Mouse (Mus musculus) urinary bladder, adult 18-20 months (tissue): ENCODE measurements around the gene Kifc1.
A peak's percentile ranks its signal among the peaks of the same experiment; 100 is the strongest.

ENCODE experiments used
- DNase-seq, 2 experiments: peaks; one replicate each; pipeline ENCODE4 v3.0.0; 2022; ENCODE audit warnings: low spot score in 2 of 2, mixed read lengths in 2 of 2

Kifc1 gene

DNA sequence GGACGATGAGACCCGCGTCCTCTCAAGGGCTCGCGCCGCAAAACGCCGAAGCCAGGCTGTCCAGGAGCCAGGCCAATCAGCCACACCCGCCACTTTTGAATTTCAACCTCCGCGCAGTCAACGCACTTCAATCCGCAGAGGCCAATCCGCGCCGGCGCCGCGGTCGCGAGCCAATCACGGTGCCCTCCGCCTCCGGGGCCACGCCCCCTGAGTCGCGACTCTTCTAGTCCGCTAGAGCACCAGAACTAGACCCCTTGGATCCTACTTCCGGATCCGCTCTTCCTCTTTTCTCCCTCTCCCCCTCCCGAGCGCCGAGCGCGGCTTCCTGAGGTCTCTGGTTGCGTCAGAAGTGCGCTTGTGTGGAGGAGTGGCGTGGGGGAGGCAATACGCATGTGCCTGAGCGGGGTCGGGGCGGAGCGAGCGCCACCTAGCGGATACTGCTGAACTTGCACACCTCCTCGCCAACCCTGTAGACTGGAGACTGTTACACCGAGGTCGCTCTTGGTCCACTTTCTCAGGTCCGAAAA lies at the start of gene Kifc1:
Kifc1 (minus strand) TSS at position 129 of the 527 bp plus-strand sequence.
- peak; percentile 91 to 99 for DNase-seq

- no peak for DNase-seq
Observed at GRCm38 (mm10) chr17:33938783-33939182, 48.3 kb upstream of the Kifc1 start.

GRCm38 (mm10) chr17:33936993-33937392 lies 46.5 kb upstream of the Kifc1 start:
- no peak for DNase-seq

DNA sequence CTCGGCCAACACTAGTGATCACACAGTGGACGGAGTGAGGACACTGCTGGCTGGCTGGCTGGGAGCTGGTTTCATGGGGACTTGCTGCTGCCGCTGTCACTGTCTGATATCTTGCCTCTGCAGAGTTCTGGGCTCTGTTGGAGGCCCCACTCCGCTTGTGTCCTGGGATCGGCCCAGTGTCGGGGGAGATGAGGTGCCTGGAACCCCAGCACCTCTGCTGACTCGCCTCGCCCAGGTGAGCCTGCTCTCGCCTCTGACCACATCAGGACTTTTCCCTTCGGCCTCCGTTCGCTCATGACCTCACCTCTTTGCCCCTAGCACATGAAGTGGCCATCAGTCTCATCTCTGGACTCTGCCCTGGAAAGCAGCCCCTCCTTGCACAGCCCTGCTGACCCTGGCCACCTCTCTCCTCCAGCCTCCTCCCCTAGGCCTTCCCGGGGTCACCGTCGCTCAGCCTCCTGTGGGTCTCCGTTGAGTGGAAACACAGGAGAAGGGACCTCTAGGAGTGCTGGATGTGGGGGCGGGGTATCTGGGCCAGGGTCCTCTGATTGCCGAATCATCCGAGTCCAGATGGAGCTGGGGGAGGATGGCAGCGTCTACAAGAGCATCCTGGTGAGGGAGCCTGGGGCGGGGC lies 45.1 kb upstream of the Kifc1 start:
- no peak for DNase-seq

DNA sequence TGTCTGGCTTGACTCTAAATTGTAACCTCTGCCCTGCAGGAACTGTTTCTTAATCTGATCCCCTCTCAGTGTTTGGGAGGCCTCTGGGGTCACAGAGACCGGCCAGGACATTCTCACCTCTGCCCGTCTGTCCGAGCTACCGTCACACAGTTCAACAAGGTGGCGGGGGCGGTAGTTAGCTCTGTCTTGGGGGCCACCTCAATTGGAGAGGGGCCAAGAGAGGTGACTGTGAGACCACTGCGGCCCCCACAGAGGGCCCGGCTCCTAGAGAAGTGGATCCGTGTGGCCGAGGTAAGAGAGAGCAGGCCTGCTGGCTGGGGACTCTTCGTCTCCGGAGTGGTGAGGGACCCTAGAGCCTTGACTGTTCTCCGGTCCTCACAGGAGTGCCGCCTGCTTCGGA lies 42.5 kb upstream of the Kifc1 start:
- DNase-seq, result no peak

- no peak for DNase-seq
Observed at GRCm38 (mm10) chr17:33932448-33932847, 42.0 kb upstream of the Kifc1 start.

- no peak for DNase-seq
Observed at GRCm38 (mm10) chr17:33931947-33932346, 41.5 kb upstream of the Kifc1 start.

DNA sequence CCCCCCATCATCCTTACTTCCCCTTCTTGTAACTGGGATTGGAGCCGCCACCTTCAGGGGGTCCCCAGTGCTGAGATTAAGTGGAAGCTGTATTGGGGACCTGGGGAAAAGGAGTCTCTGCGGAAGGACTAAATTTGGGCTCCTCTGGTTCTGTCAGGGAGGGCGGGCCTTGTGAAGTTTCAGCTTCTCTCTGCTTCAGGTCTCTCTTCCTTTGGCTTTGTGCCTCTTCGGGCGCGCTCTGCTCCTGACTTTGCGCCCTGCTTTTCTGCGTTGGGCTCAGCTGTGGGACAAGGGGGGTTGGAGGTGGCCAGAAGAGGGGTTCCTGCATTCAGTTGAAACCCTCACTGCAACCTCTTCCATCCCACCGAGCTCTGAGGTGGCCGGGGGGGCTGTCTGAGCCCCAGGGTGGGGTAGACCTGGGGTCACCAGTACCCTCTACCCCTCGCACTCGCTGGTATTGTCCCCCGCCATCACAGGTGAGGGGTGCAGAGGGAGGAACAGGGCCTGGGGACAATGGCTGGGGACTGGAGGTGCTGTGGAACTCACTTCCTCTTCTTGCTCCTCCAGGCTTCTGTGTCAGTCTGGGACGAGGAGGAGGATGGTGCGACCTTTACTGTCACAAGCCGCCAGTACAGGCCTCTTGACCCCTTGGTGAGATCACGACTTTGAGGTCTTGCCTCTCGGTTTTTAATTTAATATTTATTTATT lies 40.9 kb upstream of the Kifc1 start:
- DNase-seq, result no peak

- DNase-seq, result peak; percentile 74 to 75
Observed at GRCm38 (mm10) chr17:33930280-33931158, 40.1 kb upstream of the Kifc1 start.

DNA sequence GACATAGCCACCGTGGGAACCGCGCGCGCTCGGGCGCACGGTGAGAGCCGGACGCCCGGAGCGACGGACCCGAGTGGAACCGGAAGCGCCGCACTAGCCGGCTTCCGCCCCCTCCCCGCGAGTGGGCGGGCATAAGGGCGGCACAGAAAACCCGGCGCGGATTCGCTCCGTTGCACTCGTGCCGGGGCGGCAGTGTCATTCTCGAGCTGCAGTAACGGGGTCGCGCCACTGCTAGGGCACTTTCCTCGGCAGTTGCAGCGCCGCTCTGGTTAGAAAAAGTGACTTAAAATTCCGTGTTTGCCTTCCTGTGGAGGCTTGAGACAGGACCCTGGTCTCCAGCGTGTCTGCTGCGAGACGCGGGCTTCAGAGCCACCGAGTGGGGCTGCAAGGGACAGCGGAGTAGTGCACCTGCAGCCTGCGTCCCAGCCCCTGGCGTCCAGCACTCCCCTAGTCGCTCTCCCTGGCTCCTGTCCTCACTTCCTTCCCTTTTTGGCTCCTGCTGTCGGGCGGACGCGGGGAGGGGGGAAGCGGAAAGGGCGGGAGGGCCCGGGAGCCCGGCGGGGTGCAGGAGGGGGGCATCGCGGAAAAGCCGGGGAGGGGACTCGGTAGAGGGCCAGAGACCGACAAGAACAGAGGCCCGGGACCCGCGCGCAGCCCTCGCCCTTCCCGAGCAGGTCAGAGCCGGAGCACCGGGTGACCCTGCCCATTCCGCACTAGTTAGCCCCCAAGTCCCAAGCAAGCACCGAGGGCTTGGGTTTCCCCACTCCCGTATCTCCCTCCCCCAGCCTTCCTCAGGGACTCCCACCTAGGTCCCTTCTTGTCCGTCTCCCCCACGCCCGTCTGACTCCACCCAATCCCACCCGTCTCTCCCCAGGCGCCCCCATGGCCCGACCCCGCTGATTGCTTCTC lies 39.2 kb upstream of the Kifc1 start, which contains the start of gene Rgl2:
Rgl2 (plus strand) TSS at position 173 of the 909 bp plus-strand sequence.
- peak; percentile 83 to 95 for DNase-seq

DNA sequence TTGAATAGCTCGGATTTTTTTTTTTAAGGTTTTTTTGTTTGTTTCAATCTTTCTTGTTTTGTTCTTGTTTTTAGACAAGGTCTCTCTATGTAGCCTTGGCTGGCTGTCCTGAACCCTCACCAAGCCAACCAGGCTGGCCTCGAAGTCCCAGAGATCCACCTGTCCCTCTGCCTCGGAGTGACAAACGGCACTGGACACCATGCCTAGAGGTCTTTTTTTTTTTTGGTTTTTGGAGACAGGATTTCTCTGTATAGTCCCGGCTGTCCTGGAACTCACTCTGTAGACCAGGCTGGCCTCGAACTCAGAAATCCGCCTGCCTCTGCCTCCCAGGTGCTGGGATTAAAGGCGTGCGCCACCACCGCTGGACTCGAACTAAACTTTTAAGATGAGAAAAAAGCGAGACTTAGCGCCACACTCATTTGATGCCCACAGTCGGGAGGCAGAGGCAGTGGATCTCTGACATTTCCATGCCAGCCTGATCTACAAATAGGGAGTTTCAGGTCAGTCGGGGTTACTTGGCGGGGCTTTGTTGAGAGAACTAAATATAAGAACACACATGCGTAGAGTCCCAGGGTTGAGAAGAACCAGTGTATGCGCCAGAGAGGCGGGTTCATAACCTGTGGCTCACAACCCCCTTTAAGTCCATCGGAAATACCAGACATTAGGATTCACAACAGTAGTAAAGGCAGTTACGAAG lies 37.9 kb upstream of the Kifc1 start:
- no peak for DNase-seq

DNA sequence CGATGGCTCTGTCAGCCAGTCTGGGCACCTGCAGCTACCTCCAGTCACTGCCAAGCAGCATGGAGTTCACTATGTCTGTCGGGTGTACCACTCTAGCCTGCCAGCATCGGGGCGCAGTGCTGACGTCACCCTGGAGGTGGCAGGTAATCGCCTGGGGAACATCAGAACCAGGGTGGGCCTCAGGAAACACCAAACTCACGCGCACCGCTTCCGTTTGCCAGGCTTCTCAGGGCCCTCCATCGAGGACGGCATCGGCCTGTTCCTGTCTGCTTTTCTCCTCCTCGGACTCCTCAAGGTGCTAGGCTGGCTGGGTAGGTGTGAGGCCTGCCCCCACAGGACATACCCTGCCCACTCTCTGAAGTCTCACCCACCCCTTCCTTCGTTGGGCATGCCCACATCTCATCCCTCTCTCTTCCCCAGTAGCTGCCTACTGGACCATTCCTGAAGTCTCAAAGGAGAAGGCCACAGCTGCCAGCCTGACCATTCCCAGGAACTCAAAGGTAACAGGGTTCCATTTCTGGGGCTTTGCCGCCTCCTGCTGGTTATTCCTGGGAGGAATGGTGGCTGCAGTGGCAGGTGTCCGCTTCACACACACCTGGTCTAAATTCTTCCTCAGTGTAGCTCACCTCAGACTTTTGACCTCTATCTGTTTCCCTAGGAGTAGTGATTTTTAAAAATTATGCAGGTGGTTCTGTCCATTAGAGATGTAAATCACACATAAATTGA lies 35.9 kb upstream of the Kifc1 start:
- DNase-seq, result no peak

DNA sequence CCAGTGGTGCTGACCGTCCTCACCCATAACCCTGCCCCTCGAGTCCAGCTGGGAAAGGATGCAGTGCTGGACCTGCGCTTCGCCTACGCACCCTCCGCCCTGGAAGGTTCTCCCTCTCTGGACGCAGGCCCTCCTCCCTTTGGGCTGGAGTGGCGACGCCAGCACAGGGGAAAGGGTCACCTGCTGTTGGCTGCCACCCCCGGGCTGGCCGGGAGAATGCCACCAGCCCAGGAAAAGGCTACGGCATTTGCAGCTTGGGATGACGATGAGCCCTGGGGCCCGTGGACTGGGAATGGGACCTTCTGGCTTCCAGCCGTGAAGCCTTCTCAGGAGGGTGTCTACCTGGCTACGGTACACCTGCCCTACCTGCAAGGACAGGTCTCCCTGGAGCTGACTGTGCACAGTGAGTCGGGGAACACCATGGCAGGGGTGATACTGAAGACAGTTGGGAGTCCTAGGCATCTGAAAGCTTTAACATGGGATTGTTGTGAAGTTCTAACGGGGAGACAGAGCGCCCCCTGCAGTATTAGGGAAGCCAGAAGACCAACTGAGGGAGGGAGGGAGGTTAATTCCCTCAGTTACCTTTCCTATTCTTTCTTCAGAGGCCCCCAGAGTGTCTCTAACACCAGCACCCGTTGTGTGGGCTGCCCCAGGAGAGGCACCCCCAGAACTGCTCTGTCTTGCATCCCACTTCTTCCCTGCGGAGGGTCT lies 35.1 kb upstream of the Kifc1 start:
- DNase-seq, result no peak

DNA sequence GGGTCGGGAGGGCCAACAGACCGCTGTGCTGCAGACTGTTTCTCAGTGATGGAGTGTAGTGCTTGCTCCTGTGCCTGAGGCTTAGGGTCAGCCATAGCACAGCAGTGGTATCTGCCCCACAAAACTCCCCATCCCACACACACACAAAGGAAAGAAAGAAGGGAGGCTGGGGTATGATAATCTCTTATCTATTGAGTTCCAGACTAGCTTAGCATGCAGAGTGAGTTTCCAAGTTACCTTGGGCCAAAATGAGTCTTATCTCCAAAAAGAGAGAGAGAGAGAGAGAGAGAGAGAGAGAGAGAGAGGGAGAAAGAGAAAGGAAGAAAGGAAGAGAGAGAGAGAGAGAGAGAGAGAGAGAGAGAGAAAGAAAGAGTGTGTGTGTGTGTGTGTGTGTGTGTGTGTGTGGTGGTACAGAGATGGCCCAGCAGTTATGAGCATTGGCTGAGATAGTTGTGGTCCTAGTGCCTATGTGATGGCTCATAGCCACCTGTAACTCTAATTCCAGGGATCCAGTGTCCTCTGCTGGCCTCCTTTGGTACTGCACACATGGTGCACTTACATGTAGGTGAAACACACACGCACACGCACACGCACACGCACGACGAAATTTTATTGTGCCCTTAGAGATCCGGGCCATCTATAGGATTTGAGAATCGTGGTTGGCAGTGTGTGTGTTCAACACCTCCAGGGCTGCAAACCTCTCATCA lies 34.3 kb upstream of the Kifc1 start:
- no peak for DNase-seq

DNA sequence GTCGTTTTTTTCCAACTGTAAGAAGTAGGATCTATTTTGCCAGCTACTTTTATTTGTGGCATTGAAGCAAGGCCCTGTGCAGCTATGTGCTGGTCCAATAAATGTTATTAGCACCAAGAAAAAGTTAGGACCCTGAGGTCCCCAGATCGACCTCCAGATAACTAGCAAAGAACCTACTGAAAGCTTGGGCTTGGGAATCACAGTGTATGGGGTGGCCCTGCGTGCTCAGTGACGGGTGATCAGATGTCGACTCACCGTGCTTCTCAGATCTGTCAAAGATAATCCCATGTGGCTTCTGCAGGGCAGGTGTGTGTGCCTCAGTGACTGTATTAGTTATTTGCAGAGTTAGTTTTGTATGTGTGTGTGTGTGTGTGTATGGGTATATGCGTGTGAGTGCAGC lies 30.9 kb upstream of the Kifc1 start:
- no peak for DNase-seq

DNA sequence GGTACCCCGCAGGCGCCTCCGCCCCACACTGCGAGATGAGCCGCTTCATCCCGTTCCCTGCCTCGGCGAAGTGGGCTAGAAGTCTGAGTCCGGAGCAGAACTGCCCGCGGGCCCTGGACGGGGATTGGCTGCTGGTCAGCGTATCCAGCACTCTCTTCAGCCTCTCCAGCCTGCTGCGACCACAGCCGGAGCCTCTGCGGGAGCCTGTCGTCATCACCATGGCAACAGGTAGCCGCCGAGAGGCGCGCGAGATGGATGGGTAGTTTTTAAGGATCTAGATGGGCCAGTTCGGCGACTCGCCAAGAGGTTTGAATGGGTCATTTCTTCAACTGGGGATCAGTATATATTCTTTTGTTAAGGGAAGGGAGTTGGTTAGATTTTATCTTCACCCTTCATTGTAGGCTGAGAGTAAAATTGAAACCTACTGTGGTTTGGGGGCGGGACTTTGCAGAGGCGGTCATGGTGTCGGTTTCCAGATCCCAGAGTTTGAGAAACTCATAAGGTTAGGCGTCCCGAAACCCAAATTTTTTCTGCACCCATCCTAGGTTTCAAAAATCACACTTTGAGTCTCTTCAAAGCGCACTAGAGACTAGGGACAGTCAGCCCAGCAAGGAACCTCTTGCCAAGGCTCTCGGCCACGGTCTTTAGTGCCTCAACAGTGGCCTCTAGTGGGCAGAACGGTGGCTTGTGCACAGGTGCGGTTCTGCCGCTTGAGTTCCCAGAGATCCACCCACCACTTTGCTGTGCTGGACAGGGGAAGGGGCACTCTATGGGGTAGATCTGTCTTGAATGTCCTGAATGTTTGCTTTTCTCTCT lies 30.0 kb upstream of the Kifc1 start:
- peak; percentile 69 to 77 for DNase-seq
